Mouse (Mus musculus) spleen, postnatal 36 days (tissue): ENCODE results near the gene Nacc2.

ENCODE experiments used
- DNase-seq, 2 experiments: peaks; one replicate each; pipeline ENCODE4 v3.0.0; 2022; ENCODE audit warnings: low spot score in 2 of 2, mixed read lengths in 1 of 2

Nacc2 gene

DNA sequence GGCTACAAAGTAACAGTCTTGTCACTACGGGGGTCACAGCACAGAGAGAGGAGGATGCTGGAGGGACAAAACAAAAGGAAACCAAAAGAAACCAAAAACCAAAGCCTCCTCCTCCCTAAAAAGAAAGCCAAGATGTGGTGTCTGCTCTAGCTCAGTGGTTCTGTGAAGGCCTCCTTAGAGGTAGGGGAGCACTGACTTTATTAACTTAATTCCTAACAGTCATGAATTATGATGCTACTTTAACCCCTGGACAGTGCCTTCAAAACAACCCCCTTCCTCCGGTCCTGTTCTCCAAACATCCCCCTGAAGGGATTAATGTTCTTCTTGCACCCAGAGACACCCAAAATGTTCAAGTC, 67.3 kb downstream of the Nacc2 start:
- no peak for DNase-seq

GRCm38 (mm10) chr2:26055046-26055746, 67.8 kb downstream of the Nacc2 start:
- peak; percentile 61 to 64 for DNase-seq

DNA sequence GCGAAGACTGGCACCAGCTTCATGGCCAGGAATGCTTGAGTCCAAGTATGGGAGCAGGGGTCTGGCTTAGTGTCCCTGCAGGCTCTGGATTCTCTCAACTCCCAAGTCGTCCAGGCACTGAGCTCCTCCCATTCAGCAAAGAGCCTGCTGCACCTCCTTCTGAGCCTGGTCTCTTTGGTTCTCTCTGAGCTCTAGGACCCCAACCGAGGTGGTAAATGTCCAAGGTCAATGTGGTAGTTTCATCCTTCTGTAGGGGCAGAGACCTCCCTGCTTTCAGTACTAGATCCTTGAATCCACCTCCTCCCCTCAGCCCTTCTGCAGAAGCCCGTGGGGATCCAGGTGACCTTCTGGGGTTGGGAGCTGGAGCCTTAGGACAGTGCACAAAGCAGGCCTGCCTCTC, 70.2 kb downstream of the Nacc2 start:
- DNase-seq, result no peak

DNA sequence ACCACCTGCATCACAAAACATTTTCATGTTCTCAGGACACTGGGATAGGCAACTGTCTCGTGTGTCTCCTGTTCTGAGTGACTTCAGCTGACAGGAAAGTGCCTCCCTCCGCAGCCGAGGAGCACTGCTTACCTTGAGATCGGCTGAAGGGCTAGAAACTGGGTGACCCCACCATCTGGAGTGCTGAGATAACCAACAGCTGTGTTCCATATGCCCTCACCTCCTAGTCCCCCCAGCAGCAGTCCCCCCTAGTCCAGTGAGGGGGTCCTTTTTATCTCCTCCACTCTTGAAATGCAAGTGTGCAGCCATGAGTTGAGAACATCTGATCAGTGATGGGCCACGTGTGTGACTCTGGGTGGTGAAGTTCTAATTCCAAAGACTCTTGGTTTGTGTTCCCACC, 74.2 kb downstream of the Nacc2 start:
- DNase-seq, result no peak

- no peak for DNase-seq
These were observed 78.8 kb downstream of the Nacc2 start for GRCm38 (mm10) chr2:26044216-26044615.

GRCm38 (mm10) chr2:26042603-26043002, 80.4 kb downstream of the Nacc2 start:
- no peak for DNase-seq

DNA sequence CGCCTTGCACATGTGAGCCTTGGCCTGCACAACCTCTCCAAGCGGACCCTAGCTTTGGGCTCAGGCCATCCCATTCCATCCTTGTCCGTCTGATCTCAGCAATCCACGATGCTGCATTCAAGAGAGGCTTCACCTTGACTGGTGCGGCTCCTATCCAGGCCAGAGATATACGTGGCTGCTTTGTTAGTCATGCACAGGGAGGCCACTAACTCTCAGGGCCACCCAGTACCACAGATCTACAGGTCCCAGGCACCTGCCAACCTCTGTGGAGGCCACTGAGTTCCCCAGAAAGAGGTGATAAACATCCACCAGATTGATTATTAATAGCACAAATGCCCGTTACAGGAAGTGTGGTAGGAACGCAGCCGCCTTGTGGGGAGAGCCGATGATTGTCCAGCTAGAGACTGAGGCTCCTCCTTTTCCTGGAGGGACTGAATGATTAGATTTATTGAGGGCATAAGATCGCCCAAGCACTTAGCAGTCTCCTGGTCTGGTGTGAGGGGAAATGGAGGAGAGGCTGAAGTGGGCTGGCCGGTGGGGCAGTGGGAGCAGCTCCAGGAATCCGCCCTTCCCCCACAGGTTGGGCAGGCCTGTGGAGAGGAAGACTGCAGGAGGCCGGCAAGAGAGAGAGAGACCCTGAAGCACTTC, 81.7 kb downstream of the Nacc2 start:
- DNase-seq, result no peak

GRCm38 (mm10) chr2:26039951-26040350, 83.1 kb downstream of the Nacc2 start:
- DNase-seq, result no peak

GRCm38 (mm10) chr2:26037386-26037785, 85.6 kb downstream of the Nacc2 start:
- DNase-seq, result peak in 1 of 2 experiments; percentile 14

DNA sequence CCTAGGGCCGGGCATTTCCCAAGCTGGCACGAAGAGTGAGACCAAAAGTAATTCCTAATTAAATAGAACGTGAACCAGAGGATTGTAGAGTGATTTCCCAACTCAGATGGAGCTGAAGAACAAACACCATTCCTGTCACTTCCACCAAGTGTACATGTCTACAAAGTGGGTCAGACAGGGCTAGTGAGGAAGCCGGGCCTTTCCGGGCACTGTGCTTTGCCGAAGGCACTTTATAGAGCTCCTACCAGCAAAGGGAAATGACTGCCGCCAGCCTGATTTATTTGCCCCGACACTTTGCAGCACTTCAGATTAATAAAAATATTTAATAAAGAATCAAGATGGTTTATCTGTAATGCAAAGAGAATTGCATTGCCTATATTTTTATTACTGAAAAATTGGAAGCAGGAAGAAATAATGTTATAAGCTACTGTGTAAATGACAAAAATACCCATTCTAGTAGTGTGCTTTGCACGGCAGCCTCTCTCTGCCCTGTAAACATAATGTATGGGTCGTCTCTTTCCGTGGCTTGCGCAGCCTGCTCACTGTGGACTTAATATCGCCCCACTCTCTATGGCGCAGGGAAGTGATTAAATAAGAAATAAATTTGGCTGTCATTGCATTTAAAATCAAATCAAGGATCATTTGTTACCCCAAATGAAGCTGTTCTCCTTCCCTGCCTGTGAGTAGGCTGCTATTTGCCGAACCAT, 88.5 kb downstream of the Nacc2 start:
- DNase-seq, result no peak

GRCm38 (mm10) chr2:26030288-26030687, 92.7 kb downstream of the Nacc2 start:
- no peak for DNase-seq

- DNase-seq, result peak; percentile 16 to 39
These were observed 98.6 kb downstream of the Nacc2 start for GRCm38 (mm10) chr2:26024138-26025075.

DNA sequence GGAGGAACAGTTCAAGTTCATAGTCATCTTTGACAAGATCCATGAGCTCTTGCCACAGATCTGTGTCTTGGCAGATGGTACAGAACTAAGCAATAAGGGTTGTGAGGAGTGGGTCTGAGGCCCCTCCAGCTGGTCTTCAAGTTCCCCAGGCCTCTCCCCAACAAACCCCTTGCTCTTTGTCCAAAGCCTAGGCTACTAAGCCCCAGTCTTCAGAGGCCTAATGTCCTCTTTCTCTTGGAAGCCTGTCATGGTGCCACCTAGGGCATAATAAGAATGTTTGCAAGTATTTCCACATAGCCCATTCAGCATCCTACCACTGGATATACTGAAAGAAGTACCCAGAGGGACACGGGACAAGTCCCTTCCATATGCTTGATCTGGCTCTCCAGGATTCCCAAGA, 100.4 kb downstream of the Nacc2 start:
- DNase-seq, result no peak

- DNase-seq, result peak in 1 of 2 experiments; percentile 22
These were observed 100.8 kb downstream of the Nacc2 start for GRCm38 (mm10) chr2:26022258-26022565.

- DNase-seq, result peak; percentile 92 to 93
These were observed 101.3 kb downstream of the Nacc2 start, which contains the start of gene Ubac1 for GRCm38 (mm10) chr2:26021561-26022257. TSS of gene Ubac1 (minus strand) at chr2:26021747.

DNA sequence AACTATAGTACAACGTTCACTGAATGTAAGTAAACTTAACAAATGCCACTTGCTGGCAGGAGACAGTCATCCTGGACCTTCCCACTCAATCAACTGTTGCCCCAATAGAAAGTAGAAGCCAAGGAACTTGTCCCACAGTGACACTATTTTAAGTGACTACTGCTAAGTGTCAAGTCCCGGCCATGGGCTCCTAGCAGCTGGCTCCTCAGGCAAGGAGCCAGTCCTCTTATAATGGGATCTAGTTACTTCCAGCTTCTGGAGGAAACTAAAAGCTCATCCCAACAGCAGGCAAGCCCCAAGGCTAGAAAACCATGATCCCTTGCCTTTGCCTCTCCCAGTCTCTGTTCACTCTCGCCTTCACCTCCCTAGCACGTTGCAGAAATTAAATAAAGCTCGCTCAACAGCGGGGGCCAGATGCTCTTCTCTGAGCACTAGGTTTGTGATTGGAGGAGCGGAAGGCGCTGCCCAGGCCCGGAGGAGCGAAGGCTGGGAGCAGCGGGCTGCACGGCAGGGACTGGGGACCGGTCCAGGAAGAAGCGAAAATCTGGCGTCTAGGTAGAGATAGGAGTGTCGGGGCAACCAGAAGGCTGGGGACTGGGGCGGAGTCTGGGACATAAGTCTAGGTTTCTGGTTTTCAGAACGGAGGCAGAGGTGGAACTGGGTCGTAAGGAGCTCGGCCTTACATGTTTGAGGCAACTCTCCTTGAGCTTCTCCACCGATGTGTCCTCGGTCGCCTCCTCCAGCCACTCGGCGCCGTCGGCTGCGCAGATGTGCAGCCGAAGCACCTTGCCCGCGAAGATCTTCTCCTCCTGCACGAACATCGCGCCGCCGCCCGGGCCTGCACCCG, 102.1 kb downstream of the Nacc2 start:
- peak; percentile 15 to 34 for DNase-seq

DNA sequence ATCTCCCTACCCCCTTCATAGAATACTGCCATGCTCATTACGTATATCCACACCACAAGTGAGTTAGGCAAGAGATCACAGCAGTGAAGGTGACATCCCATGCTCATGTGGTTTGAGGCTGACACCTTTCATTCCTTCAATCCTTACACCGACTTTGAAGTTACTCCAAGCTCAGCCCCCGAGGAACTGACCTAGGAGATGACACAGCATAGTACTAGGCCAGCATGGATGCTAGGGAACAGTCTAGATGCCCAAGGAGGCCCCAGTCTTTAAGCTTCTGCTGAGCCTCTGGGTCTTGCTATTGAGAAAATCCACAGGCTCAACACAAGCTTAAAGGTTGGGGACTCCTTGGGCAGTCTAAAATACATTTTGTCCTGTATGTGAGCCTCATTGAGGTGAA, 103.1 kb downstream of the Nacc2 start:
- peak in 1 of 2 experiments; percentile 27 for DNase-seq

DNA sequence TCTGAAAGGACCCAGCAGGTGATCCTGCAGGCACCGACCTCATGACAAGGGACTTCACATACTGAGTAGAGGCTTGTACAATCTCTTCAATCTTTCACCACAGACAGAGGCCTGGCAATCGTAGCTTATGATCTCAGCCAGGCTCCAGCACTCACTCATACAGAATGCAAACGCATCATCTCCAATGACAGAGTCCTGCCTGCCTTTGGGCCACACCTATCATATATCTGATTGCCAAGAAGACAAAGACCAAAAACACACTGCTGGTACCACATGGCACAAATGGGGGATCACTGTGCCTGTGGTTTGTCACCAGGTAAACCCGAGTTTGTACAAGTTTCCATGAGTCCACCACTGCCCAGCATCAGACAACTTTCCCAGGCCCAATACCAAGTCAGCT, 105.7 kb downstream of the Nacc2 start:
- DNase-seq, result no peak

DNA sequence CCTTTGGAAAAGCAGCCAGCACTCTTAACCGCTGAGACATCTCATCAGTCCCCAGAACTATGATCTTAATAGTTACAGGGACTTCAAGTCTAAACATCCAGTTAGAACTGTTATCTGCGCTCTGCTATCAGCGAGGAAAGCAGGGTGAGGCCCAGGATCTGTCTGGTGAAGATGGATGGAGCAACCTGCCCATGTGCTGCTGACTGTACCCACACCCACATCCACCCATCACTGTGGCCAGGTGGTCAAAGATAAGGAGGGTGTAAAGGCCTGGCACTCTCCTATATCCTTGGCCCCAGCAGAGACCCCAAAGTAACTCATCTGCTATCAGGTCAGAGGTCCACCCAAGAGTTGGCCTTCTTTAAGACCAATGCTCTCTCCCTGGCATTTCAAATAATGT, 109.3 kb downstream of the Nacc2 start:
- DNase-seq, result peak; percentile 70 to 82

DNA sequence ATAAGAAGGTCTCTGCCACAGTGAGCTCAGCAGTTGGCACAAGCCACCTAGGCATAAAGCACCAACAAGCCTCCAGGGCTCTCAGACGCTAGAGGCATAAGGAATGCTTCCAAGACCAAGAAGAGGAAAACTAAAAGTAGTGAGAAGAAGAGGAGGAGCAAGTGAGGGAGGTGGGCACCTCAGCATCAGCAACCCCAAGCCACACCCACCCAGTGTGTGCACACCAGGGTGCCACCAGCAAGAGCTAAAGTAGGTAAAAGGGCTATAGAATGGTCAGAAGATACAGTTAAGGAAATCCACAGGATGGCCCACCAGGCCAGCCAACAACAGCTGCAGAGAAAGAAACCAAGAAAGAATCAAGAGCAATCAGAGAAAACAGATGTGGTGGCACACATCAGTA, 111.6 kb downstream of the Nacc2 start:
- no peak for DNase-seq
